13 mouse cellular contexts compared by ENCODE assay signal in the genomic region with DNA sequence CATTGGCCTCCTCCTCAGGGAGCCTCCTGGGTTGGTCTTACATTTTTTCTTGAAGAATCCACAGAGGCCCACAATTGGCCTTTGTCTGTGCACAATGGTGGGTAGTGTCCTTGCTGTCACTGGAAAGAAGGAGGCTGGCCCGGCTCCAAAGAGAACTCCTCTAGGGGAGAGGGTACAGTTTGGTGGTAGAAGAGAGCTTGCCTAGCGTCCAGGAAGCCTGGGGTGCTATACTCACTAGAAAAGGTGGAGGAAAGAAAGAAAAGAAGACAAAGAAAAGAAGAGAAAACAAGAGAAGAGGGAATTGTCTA. TPM values are rescaled to one million over a fixed set of nuclear protein-coding genes. Genes with fewer than 3 reads are reported as not detected.
DNase-seq lines count a peak whose midpoint lies in the region; ATAC-seq and TF ChIP-seq lines count a peak whose summit lies in the region.
"Had no signal": no experiment of that assay in that cellular context is flagged by ENCODE, and none has a peak within 500 bp of the region (broad histone marks: within the 10 kb centered on the region; RNA-seq: fewer than 3 reads in every experiment).

No protein-coding gene starts in this region.

- WGBS in heart, embryonic 12.5 days, result 41% methylated on average over 2 of the region's 2 CpGs
- WGBS in lung, embryonic 15.5 days, result 38% methylated on average over 2 of the region's 2 CpGs
- WGBS in lung, adult 2 months, result 53% methylated on average over 2 of the region's 2 CpGs
- WGBS in embryonic facial prominence, embryonic 14.5 days, result 30% methylated on average over 2 of the region's 2 CpGs
- WGBS in intestine, postnatal 0 days, result 55% methylated on average over 2 of the region's 2 CpGs

- no peak overlapping the region for H3K4me3 ChIP-seq in heart, embryonic 12.5 days
- H3K4me3 ChIP-seq in lung, embryonic 15.5 days, result no peak overlapping the region
- H3K4me3 ChIP-seq in lung, adult 2 months (replicated peaks; ENCODE audit: extremely low read depth, low read depth, low read length), result no peak overlapping the region
- no peak overlapping the region for H3K4me3 ChIP-seq in embryonic facial prominence, embryonic 14.5 days (ENCODE audit: low read depth, low read length)
- H3K4me3 ChIP-seq in intestine, postnatal 0 days (ENCODE audit: low read depth, low read length), result no peak overlapping the region
- H3K4me3 ChIP-seq: embryonic facial prominence, embryonic 12.5 days; liver, embryonic 12.5 days had no signal

- H3K27me3 ChIP-seq in heart, embryonic 12.5 days (replicated peaks), result no peaks in the 10 kb centered on the region
- H3K27me3 ChIP-seq in lung, embryonic 15.5 days, result no peaks in the 10 kb centered on the region
- H3K27me3 ChIP-seq in embryonic facial prominence, embryonic 14.5 days (replicated peaks; ENCODE audit: control insufficient read depth, insufficient read depth, low read length), result no peaks in the 10 kb centered on the region; the same call in 1 of the 2 replicates
- H3K27me3 ChIP-seq in intestine, postnatal 0 days (replicated peaks; ENCODE audit: control insufficient read depth, insufficient read depth, low read length), result no peaks in the 10 kb centered on the region
- H3K27me3 ChIP-seq: embryonic facial prominence, embryonic 12.5 days had no signal

- H3K4me1 ChIP-seq in heart, embryonic 12.5 days (replicated peaks), result peaks cover 30% of the 10 kb centered on the region
- H3K4me1 ChIP-seq in lung, embryonic 15.5 days, result peaks cover 30% of the 10 kb centered on the region
- peaks cover 12% of the 10 kb centered on the region for H3K4me1 ChIP-seq in lung, adult 2 months (ENCODE audit: control insufficient read depth, insufficient read depth, low read length)
- peaks cover 7% of the 10 kb centered on the region; the same call in 1 of the 2 replicates for H3K4me1 ChIP-seq in embryonic facial prominence, embryonic 14.5 days (ENCODE audit: control insufficient read depth, insufficient read depth, low read length)
- H3K4me1 ChIP-seq in intestine, postnatal 0 days (replicated peaks; ENCODE audit: control insufficient read depth, insufficient read depth, low read length), result 0 out of 2 replicates have a peak, but pooled peaks cover 2% of the 10 kb centered on the region

- no peak for ATAC-seq in heart, embryonic 12.5 days (ENCODE audit: insufficient number of reproducible peaks, low FRiP score)
- ATAC-seq in lung, embryonic 15.5 days (ENCODE audit: borderline replicate concordance, extremely low read depth, low FRiP score, low TSS enrichment), result no peak
- ATAC-seq in embryonic facial prominence, embryonic 14.5 days (ENCODE audit: low read depth), result 0 out of 2 replicates have a peak, but pooled peaks have one; percentile 8
- ATAC-seq in intestine, postnatal 0 days, result no peak
- ATAC-seq: liver, embryonic 12.5 days had no signal

- peak overlapping the region; percentile 36; the same call in 1 of the 2 replicates for H3K27ac ChIP-seq in heart, embryonic 12.5 days (ENCODE audit: poor library complexity, severe bottlenecking)
- peak overlapping the region; percentile 53; the same call in 1 of the 2 replicates for H3K27ac ChIP-seq in lung, embryonic 15.5 days
- no peak overlapping the region for H3K27ac ChIP-seq in embryonic facial prominence, embryonic 14.5 days (replicated peaks; ENCODE audit: low read depth, low read length)
- no peak overlapping the region for H3K27ac ChIP-seq in intestine, postnatal 0 days (ENCODE audit: low read depth, low read length)
- H3K27ac ChIP-seq: embryonic facial prominence, embryonic 12.5 days; liver, embryonic 12.5 days had no signal

- no peak for TF ChIP-seq CTCF in lung, adult 2 months (IDR thresholded peaks at IDR 0.05; ENCODE audit: insufficient read depth, low read length)
- TF ChIP-seq CTCF in intestine, postnatal 0 days (IDR thresholded peaks at IDR 0.05; ENCODE audit: low read depth), result no peak

- intact Hi-C loops in gastrocnemius, postnatal 14 days (cut with DNase I; ENCODE audit: low total_unique reads), result no loop called here

- TF ChIP-seq POLR2A in lung, adult 2 months (IDR thresholded peaks at IDR 0.05; ENCODE audit: borderline replicate concordance, extremely low read depth, low read depth, low read length), result no peak

- H3K9me3 ChIP-seq in heart, embryonic 12.5 days (replicated peaks), result no peaks in the 10 kb centered on the region
- no peaks in the 10 kb centered on the region for H3K9me3 ChIP-seq in lung, embryonic 15.5 days
- H3K9me3 ChIP-seq in embryonic facial prominence, embryonic 14.5 days (ENCODE audit: control insufficient read depth, low read length), result no peaks in the 10 kb centered on the region
- no peaks in the 10 kb centered on the region for H3K9me3 ChIP-seq in intestine, postnatal 0 days (ENCODE audit: control insufficient read depth)
- H3K9me3 ChIP-seq: embryonic facial prominence, embryonic 12.5 days; liver, embryonic 12.5 days had no signal

- no peak overlapping the region for H3K9ac ChIP-seq in heart, embryonic 12.5 days
- H3K9ac ChIP-seq in lung, embryonic 15.5 days, result no peak overlapping the region
- H3K9ac ChIP-seq in embryonic facial prominence, embryonic 14.5 days (ENCODE audit: low read depth, low read length), result no peak overlapping the region
- no peak overlapping the region for H3K9ac ChIP-seq in intestine, postnatal 0 days (ENCODE audit: low read depth, low read length)
- H3K9ac ChIP-seq: embryonic facial prominence, embryonic 12.5 days; forebrain, postnatal 0 days; liver, embryonic 12.5 days had no signal

- H3K4me2 ChIP-seq in heart, embryonic 12.5 days, result no peak overlapping the region
- no peak overlapping the region for H3K4me2 ChIP-seq in lung, embryonic 15.5 days
- H3K4me2 ChIP-seq in embryonic facial prominence, embryonic 14.5 days (ENCODE audit: low read depth, low read length), result no peak overlapping the region
- no peak overlapping the region for H3K4me2 ChIP-seq in intestine, postnatal 0 days (replicated peaks; ENCODE audit: low read depth)
- H3K4me2 ChIP-seq: liver, embryonic 12.5 days had no signal

- H3K36me3 ChIP-seq in heart, embryonic 12.5 days, result no peaks in the 10 kb centered on the region
- H3K36me3 ChIP-seq in lung, embryonic 15.5 days, result no peaks in the 10 kb centered on the region
- no peaks in the 10 kb centered on the region for H3K36me3 ChIP-seq in embryonic facial prominence, embryonic 14.5 days (ENCODE audit: control insufficient read depth, insufficient read depth, low read length)
- no peaks in the 10 kb centered on the region for H3K36me3 ChIP-seq in intestine, postnatal 0 days (ENCODE audit: control insufficient read depth, insufficient read depth)
- H3K36me3 ChIP-seq: embryonic facial prominence, embryonic 12.5 days; liver, embryonic 12.5 days had no signal

- DNase-seq in heart, adult 9 months (ENCODE audit: low spot score in 2 of 2), result no peak
- DNase-seq in lung, adult 2 months, result no peak
- DNase-seq in A20 (ENCODE audit: low read depth, low spot score), result peak; percentile 26
- peak; percentile 54 for DNase-seq in embryonic facial prominence, embryonic 14.5 days (ENCODE audit: low spot score)
- DNase-seq in gastrocnemius, postnatal 14 days, result no peak
- DNase-seq: cerebellum, adult 11 months; forebrain, postnatal 0 days; right cerebral cortex, adult 18-20 months had no signal

RNA-seq across cellular contexts. Expression of gene Ets1, which starts 43.5 kb away (rescaled TPM):
- polyA plus RNA-seq in heart, embryonic 12.5 days (2016; fragmentation: Nextera tagmentation; extraction: Ambion mirVana), result 65.6 and 68.1 TPM in 2 replicates
- 104 and 106 TPM in 2 replicates for polyA plus RNA-seq in lung, embryonic 15.5 days (2015; fragmentation: Nextera tagmentation; extraction: Ambion mirVana)
- 57.3 and 67.2 TPM in 2 replicates for polyA plus RNA-seq in lung, adult 2 months (2012; rRNA removed)
- 32.7 and 35.8 TPM in 2 replicates for polyA plus RNA-seq in embryonic facial prominence, embryonic 14.5 days (2014; fragmentation: Nextera tagmentation; extraction: Ambion mirVana)
- 13.3 and 13.6 TPM in 2 replicates for polyA plus RNA-seq in intestine, postnatal 0 days (2015; fragmentation: Nextera tagmentation; extraction: Ambion mirVana)
- total RNA-seq in gastrocnemius, postnatal 14 days (2021), result 10 to 100 TPM; 33.0 to 35.7 TPM

RNA-seq across cellular contexts. Expression of gene Fli1, which starts 49.9 kb away (rescaled TPM):
- 20.1 and 20.2 TPM in 2 replicates for polyA plus RNA-seq in heart, embryonic 12.5 days (2016; fragmentation: Nextera tagmentation; extraction: Ambion mirVana)
- polyA plus RNA-seq in lung, embryonic 15.5 days (2015; fragmentation: Nextera tagmentation; extraction: Ambion mirVana), result 34.4 and 35.2 TPM in 2 replicates
- polyA plus RNA-seq in lung, adult 2 months (2012; rRNA removed), result 12.9 and 14.1 TPM in 2 replicates
- polyA plus RNA-seq in embryonic facial prominence, embryonic 14.5 days (2014; fragmentation: Nextera tagmentation; extraction: Ambion mirVana), result 18.8 and 22.9 TPM in 2 replicates
- polyA plus RNA-seq in intestine, postnatal 0 days (2015; fragmentation: Nextera tagmentation; extraction: Ambion mirVana), result 6.0 and 6.1 TPM in 2 replicates
- total RNA-seq in gastrocnemius, postnatal 14 days (2021), result 10 to 100 TPM; 16.2 to 16.6 TPM

Comparison
In these comparisons a context has a peak if more than half of its experiments do, and no peak if none do; other contexts are left out.
1. H3K27ac ChIP-seq: peak in heart, embryonic 12.5 days (single experiment) and lung, embryonic 15.5 days (single experiment); none in embryonic facial prominence, embryonic 14.5 days (single experiment) and intestine, postnatal 0 days (single experiment).
2. DNase-seq: peak in A20 (single experiment) and embryonic facial prominence, embryonic 14.5 days (single experiment); none in heart, adult 9 months (0 of 2), lung, adult 2 months (single experiment) and gastrocnemius, postnatal 14 days (single experiment).